Mouse (Mus musculus) E14TG2a.4 (cell line): ENCODE results near the gene Dclk2.

Source experiments
- CTCF ChIP-seq: conservative IDR thresholded peaks from 2 replicates; pipeline ENCODE4 v1.5.1; 2014; ENCODE audit warnings: low read length
- NANOG ChIP-seq: IDR thresholded peaks from 2 replicates; pipeline ENCODE4 v1.6.1; 2014; ENCODE audit warnings: borderline replicate concordance, low read length, mixed read lengths
- POU5F1 ChIP-seq: IDR thresholded peaks from 2 replicates; pipeline ENCODE4 v1.6.1; 2014; ENCODE audit warnings: low read length, borderline replicate concordance

- TF ChIP-seq CTCF (no peak), POU5F1 (no peak), NANOG (no peak)
These were observed 166.5 kb downstream of the Dclk2 start for GRCm38 (mm10) chr3:86754178-86754577.
